Mouse (Mus musculus) cerebellum, adult 11-12 months (tissue): ENCODE results near the gene Olfr418.
"Not testable (repeated sequence)": the region's sequence is repeated elsewhere in the genome, so short reads cannot be mapped to it uniquely, and the experiment has no call there.

Source experiments
- DNase-seq: peaks from one replicate; pipeline ENCODE4 v3.0.0; 2022

Gene Olfr418

DNA sequence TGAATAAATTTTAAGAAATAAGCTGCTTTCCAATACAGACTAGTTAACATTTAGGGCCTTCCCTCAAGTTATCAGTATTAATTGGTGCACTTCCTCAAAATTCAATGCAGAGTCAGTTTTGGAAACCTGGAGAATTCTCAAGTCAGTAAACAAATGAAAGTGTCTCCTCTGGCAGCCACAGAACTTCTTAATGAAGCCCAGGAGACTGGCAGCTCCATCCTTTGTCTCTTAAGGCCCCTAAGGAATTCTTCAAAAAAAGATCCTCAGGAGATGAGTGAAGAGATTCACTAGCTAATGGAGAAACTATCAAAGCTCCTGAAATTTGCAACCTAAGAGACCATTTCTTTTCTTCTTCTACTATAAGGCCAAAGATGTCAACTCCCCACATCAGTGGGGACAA is at the start of gene Olfr418:
Gene Olfr418, plus strand, starts transcription at position 301 of the 400 bp plus-strand sequence.
- DNase-seq = no peak

DNA sequence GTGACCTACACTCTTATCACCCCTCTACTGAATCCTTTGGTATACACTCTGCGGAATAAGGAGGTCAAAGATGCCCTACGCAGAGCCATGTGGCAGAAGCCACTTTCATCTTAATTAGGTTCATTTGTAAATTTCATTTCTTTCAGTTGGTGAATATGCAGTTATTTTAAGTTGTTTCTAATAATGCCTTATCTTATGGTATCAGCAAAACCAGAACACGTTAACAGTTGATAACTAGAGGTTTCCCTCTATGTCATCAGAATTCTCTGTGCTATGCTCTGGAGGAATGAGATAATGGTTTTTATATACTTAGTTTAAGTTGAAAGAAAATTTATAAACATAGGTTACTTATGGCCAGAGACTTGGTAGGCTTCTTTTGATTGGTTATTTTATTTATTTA is 49.3 kb upstream of the Olfr418 start:
- no peak for DNase-seq

DNA sequence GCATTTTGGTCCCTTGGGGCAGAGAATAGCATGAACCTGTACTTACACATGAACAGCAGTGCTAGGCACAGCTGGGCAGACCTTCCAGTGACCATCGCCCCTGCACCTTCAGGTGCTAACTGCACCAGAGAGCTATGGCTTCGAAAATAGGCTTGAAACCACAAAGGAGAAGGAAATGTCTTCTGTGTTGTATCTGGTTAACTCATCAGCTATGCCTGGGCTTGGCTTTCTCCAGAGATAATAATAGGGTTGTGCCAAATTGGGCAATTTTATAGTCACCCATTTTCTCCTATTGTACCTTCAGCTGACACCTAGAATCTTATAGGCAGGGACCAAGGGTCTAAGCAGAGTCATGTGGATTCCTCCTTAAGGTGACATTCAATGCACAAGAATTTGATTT is 38.7 kb upstream of the Olfr418 start, which contains the start of gene Fcer1a:
Gene Fcer1a, minus strand, starts transcription at position 134 of the 400 bp plus-strand sequence.
- no peak for DNase-seq

DNA sequence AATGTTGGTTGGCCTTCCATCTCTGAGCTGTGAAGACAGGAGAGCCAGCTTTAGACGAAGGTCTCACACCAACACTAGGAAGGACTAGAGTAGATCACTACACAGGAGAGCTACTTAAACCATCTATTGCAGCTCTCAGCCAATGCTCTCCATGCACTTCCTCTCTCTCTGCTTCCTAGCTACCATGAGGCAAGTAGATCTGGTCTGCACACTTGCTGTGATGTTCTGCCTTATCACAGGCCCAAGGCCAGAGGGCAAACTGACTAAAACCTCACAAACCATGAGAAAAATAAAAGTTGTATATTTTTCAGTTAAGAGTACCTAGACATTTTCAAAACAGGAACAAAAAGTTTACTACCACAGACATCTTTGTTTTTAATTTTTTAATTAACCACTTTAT is 28.8 kb upstream of the Olfr418 start:
- not testable (repeated sequence) for DNase-seq

DNA sequence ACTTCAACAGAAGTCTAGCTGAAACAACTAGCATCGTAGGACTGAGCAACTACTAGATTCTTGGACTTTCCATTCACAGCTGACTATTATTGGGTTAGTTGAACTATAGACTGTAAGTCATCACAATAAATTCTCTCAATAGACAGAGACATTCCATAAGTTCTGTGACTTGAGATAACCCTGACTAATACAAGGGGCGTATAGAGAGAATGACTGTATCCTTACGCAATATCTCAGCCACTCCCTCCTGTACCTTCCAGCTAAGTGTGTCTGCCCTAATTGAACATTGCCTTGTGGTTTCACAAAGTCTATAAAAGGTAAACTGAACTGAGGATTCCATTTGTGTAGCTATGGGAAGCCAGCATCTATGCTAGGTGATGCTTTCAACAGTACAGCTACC is 15.9 kb upstream of the Olfr418 start:
- no peak for DNase-seq

DNA sequence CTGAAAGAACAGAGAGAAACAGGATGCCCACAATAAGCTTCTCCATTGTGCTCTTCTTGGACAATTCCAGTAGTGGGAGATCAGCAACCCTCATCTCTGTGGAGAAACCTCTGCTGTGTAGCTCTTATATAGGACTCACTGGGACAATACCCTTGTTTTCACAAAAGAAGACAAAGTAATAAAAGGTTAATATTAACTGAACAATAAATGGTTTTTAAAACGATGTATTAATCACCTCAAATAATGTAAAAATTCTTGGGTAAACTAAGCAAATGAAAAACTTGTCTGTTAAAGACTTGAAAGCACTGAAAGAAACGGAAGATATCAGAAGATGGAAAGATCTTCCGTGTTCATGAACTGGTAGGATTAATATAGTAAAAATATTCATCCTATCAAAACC is 11.9 kb downstream of the Olfr418 start, which contains the start of gene Mptx2:
Gene Mptx2, minus strand, starts transcription at position 101 of the 400 bp plus-strand sequence.
- DNase-seq = no peak

DNA sequence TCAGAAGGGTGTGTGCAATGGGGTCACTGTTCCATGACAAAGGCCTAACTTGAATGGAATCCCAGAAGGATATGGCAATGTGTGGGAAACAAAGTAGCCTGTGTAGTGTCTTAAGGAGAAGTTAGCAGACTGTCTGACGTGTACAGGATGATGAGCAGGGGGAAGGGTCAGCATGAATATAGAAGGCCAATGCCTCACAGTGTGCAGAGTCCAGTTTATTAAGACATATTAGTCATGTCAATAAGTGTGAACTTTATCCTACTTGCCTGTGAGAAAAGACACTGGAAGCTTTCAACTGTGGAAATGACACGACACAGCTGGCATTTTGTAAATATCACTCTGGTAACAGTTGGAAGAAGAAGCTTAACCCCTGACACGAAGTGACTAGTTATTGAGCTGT is 37.0 kb downstream of the Olfr418 start:
- DNase-seq = not testable (repeated sequence)

DNA sequence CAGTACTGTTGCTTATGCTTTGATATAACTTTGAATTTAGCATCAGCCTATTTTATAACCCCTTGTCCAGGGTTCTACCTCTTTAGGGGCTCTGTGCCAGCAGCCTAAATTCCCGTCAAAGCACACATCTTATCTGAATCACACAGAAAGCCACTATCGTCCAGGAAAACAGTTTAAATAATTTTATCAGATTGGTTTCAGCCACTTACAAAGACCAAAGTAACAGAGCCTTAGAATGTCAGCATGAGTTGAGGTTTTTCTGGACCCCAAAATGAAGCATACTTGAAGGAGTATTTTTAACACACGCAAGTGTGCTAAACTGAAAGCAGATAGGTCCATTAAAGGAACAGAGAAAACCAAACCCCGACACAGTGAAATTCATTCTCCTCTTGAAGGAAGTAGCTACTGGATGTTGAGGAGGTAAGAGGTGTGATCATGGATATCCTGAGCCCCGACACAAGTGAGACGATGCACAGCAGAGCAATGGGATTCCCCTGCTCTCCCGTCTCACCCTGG is 47.8 kb downstream of the Olfr418 start:
- DNase-seq = not testable (repeated sequence)

DNA sequence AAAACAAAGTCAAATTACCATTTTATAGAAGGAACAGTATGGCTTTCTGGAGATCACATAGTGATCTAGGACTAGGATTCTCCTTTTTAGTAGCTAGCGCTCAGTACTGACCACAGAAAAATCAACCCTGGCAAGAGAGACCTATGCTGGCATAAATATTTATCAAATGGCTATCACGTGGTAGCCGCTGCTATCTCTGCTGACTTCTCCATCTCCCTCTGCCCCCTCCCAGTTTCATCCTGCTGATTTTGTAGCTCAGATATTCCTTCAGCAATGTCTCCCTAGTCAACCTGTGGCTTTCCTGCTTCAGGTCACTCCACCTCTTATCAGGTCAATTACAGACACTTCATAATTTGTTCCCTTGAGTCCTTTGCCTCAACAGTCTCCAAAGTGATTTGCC is 49.9 kb downstream of the Olfr418 start:
- no peak for DNase-seq

DNA sequence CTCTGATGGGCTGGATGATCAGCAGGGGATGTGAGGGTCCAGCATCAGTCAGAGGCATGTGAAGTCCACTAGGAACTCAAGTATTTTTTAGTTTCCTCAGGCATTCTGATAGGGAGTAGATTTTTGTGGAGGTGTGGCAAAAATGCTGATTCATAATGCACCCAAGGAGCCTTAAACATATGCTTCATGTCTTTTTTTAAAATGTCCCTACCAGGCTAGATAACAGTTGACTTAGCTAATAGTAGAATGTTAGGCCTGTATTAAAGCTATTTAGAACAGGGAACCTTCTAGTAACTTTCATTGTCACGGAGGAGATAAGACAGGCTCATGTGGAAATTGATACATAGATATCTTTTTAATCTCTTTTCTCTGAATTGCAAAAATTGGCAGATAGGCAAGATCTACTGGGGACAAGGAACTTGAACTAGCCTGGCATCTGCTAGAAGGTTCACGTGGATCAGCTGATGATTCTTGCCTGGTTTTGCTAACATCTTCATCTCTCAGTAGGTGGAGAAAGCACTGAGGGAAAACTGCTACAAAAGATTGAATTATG is 52.2 kb downstream of the Olfr418 start:
- DNase-seq = no peak

DNA sequence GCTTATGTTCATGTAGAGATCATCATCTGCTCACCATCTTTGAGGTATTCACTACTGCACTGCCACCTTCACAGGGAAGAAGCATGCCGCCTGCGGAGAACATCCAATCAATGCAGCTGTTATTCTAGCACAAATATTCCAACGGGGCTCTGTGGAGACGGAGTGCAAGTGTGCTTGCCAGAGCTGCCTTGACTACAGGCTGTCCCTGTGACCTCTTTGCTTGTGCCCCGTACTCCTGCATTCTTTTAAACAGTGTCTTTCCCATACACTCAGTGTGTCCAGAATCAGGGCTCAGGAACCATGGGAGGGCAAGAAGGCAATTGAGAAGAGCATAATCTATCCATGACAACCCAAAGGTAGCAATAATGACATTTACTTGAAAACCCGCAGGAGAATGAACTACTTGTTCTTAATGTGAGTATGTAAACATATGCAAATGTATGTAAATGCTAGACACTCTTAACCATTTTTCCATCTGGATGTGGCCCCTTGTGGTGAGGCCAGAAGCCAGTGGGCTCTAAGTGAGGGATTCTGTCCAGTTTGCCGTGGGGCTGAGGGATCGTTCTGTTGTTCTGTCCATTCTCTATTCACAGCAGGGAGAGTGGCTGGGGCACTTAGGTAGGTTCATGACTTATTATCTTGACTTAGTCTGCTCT is 55.9 kb downstream of the Olfr418 start:
- no peak for DNase-seq

DNA sequence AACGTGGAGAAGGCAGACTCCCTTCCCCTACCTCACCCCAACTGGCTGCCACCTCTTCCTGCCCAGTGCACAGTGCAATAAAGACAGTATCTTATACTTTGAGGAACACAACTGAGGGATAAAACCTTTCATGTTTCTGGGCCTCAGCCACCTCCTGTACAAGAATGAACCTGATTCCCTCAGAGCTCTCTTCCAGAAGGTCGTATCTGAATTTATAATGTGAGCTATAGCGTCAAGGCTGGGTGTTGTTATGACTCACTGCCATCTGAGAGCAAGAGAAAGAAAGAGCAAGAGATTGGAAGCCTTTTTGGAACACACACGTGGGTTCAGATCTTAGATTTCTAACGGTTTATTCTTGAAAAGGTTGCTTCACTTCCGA is 56.4 kb downstream of the Olfr418 start:
- no peak for DNase-seq
